Mouse (Mus musculus) ES-E14 (cell line): ENCODE data around the gene Ppp1r26.

Experiments
- CHD2 ChIP-seq: IDR thresholded peaks from 2 replicates; pipeline ENCODE4 v1.6.1; 2014; ENCODE audit warnings: mild to moderate bottlenecking, low read depth, low read length, inconsistent platforms
- HCFC1 ChIP-seq: IDR thresholded peaks from 2 replicates; pipeline ENCODE4 v1.6.1; 2012; ENCODE audit warnings: low read length, inconsistent platforms, borderline replicate concordance; ENCODE audit not compliant: insufficient read depth
- MAFK ChIP-seq: IDR thresholded peaks from 2 replicates; pipeline ENCODE4 v1.6.1; 2014; ENCODE audit warnings: mild to moderate bottlenecking, low read depth, low read length, inconsistent platforms; ENCODE audit not compliant: insufficient read depth
- ZC3H11A ChIP-seq: IDR thresholded peaks from 2 replicates; pipeline ENCODE4 v1.6.1; 2012; ENCODE audit warnings: low read depth, mild to moderate bottlenecking, inconsistent platforms, low read length, borderline replicate concordance
- ZNF384 ChIP-seq: IDR thresholded peaks from 2 replicates; pipeline ENCODE4 v1.6.1; 2012; ENCODE audit warnings: low read depth, low read length, inconsistent platforms

- TF ChIP-seq CHD2 (no peak), ZNF384 (no peak), MAFK (no peak), HCFC1 (no peak), ZC3H11A (peak; percentile 57; the same call in 1 of the 2 replicates)
These were observed 23.4 kb upstream of the Ppp1r26 start for GRCm38 (mm10) chr2:28423167-28423566.
